Mouse (Mus musculus) lung, embryonic 14.5 days (tissue): ENCODE measurements around the gene Myo1c. TPM values are rescaled to one million over a fixed set of nuclear protein-coding genes. Genes with fewer than 3 reads are reported as not detected.

Source experiments
- ATAC-seq: fragments of 200-750 bp; cut with Nextera tagmentation; 2 replicates; pipeline ENCODE4 v1.8.0; 2017; ENCODE audit warnings: mild to moderate bottlenecking, moderate TSS enrichment, moderate library complexity; ENCODE audit not compliant: insufficient read depth
- DNase-seq: peaks from one replicate; pipeline ENCODE4 v3.0.0-alpha.2; 2015
- H3K27ac ChIP-seq: fragments of 300-500 bp; sonication (generic); 2 replicates; pipeline ENCODE4 v1.5.1; 2014; ENCODE audit warnings: low read depth, mild to moderate bottlenecking, moderate library complexity
- H3K27me3 ChIP-seq: fragments of 300-500 bp; sonication (generic); 2 replicates; pipeline ENCODE4 v1.6.1; 2014; ENCODE audit warnings: low read length, control low read depth; ENCODE audit not compliant: insufficient read depth
- H3K36me3 ChIP-seq: fragments of 300-500 bp; sonication (generic); 2 replicates; pipeline ENCODE4 v1.6.1; 2014; ENCODE audit warnings: control low read depth; ENCODE audit not compliant: insufficient read depth
- H3K4me1 ChIP-seq: fragments of 300-500 bp; sonication (generic); 2 replicates; pipeline ENCODE4 v1.6.1; 2014; ENCODE audit warnings: antibody characterized with exemption, control low read depth; ENCODE audit not compliant: insufficient read depth
- H3K4me2 ChIP-seq: fragments of 300-500 bp; sonication (generic); 2 replicates; pipeline ENCODE4 v1.6.1; 2014; ENCODE audit warnings: mild to moderate bottlenecking
- H3K4me3 ChIP-seq: fragments of 300-500 bp; sonication (generic); 2 replicates; pipeline ENCODE4 v1.5.1; 2014; ENCODE audit warnings: low read depth, low read length
- H3K9ac ChIP-seq: fragments of 300-500 bp; sonication (generic); 2 replicates; pipeline ENCODE4 v1.6.1; 2014
- H3K9me3 ChIP-seq: fragments of 300-500 bp; sonication (generic); 2 replicates; pipeline ENCODE4 v1.6.1; 2016; ENCODE audit warnings: low read depth, low read length, control low read depth
- CTCF ChIP-seq: IDR thresholded peaks from 2 replicates; pipeline ENCODE4 v1.5.1; 2016; ENCODE audit warnings: antibody characterized with exemption, low read depth
- WGBS: fragments of 180-500 bp; shearing (Covaris S2); extraction: QIAGEN DNeasy Blood & Tissue Kit; methylation state at CpG from one replicate; pipeline ENCODE4 v1.1.7; 2014; 5-methylcytosine and 5-hydroxymethylcytosine counted together
- polyA plus RNA-seq: library from polyadenylated mRNA; unstranded; fragments of >200 nt; fragmentation: Nextera tagmentation; extraction: Ambion mirVana; gene quantifications from 2 replicates; pipeline ENCODE4 v1.2.1, GENCODE M21; 2014

Gene Myo1c
- polyA plus RNA-seq, 1 experiment from 2014 or later: 56.5 TPM

GRCm38 (mm10) chr11:75671426-75672180, 21.3 kb downstream of the Myo1c start:
- no peak overlapping the region for H3K27ac ChIP-seq
- no peak for DNase-seq
- H3K27me3 ChIP-seq: no peaks in the 10 kb centered on the region
- no peak overlapping the region for H3K4me2 ChIP-seq
- H3K4me3 ChIP-seq: no peak overlapping the region
- H3K36me3 ChIP-seq: peaks cover 71% of the 10 kb centered on the region
- H3K4me1 ChIP-seq: no peaks in the 10 kb centered on the region
- no peak overlapping the region for H3K9ac ChIP-seq
- TF ChIP-seq CTCF: no peak
- 82% methylated on average over 22 of the region's 22 CpGs for WGBS
- H3K9me3 ChIP-seq: no peaks in the 10 kb centered on the region
- ATAC-seq: no peak

GRCm38 (mm10) chr11:75673411-75673810, 23.1 kb downstream of the Myo1c start:
- TF ChIP-seq CTCF: no peak
- H3K27ac ChIP-seq: no peak overlapping the region
- H3K4me1 ChIP-seq: no peaks in the 10 kb centered on the region
- H3K27me3 ChIP-seq: no peaks in the 10 kb centered on the region
- no peaks in the 10 kb centered on the region for H3K9me3 ChIP-seq
- H3K4me3 ChIP-seq: no peak overlapping the region
- no peak overlapping the region for H3K4me2 ChIP-seq
- whole genome bisulfite sequencing: 92% methylated on average over 5 of the region's 5 CpGs
- H3K9ac ChIP-seq: no peak overlapping the region
- DNase-seq (no peak), ATAC-seq (no peak)
- peaks cover 55% of the 10 kb centered on the region for H3K36me3 ChIP-seq

- WGBS: 76% methylated on average over 3 of the region's 3 CpGs
- H3K27me3 ChIP-seq: no peaks in the 10 kb centered on the region
Measured at GRCm38 (mm10) chr11:75674875-75675274, 24.6 kb downstream of the Myo1c start.

GRCm38 (mm10) chr11:75677881-75678746, 27.8 kb downstream of the Myo1c start:
- TF ChIP-seq CTCF: no peak
- H3K27me3 ChIP-seq: no peaks in the 10 kb centered on the region
- whole genome bisulfite sequencing: 83% methylated on average over 3 of the region's 3 CpGs
- peak overlapping the region; percentile 48; the same call in 1 of the 2 replicates for H3K27ac ChIP-seq
- H3K9ac ChIP-seq: peak overlapping the region; percentile 96
- H3K4me3 ChIP-seq: peak overlapping the region; percentile 100
- peak overlapping the region; percentile 82 for H3K4me2 ChIP-seq
- no peaks in the 10 kb centered on the region for H3K9me3 ChIP-seq
- H3K4me1 ChIP-seq: 0 out of 2 replicates have a peak, but pooled peaks cover 8% of the 10 kb centered on the region
- H3K36me3 ChIP-seq: peaks cover 14% of the 10 kb centered on the region
- DNase-seq: no peak
- no peak for ATAC-seq

More at GRCm38 (mm10) chr11:75674875-75675274, 24.6 kb downstream of the Myo1c start:
- no peak for DNase-seq
- H3K9ac ChIP-seq: no peak overlapping the region
- ATAC-seq: no peak
- H3K27ac ChIP-seq: no peak overlapping the region
- H3K4me2 ChIP-seq: no peak overlapping the region
- H3K4me3 ChIP-seq: no peak overlapping the region
- H3K9me3 ChIP-seq: no peaks in the 10 kb centered on the region
- H3K4me1 ChIP-seq: no peaks in the 10 kb centered on the region
- H3K36me3 ChIP-seq: peaks cover 41% of the 10 kb centered on the region
- TF ChIP-seq CTCF: no peak

GRCm38 (mm10) chr11:75678747-75679438, 28.6 kb downstream of the Myo1c start, which contains the start of gene Crk:
Gene Crk, plus strand, starts transcription at chr11:75679259.
- Histone ChIP-seq H3K27ac (peak within 1 kb of the TSS; percentile 94), H3K36me3 (peaks cover 10% of the 10 kb centered on the region), H3K4me3 (peak within 1 kb of the TSS; percentile 100), H3K27me3 (no peaks in the 10 kb centered on the region), H3K9ac (peak within 1 kb of the TSS; percentile 96), H3K4me2 (peak within 1 kb of the TSS; percentile 82), H3K9me3 (no peaks in the 10 kb centered on the region), H3K4me1 (0 out of 2 replicates have a peak, but pooled peaks cover 8% of the 10 kb centered on the region)
- TF ChIP-seq CTCF: no peak
- DNase-seq: peak; percentile 100
- ATAC-seq: peak; percentile 97
- 0% methylated on average over 53 of the region's 55 CpGs for WGBS

- H3K9me3 ChIP-seq: no peaks in the 10 kb centered on the region
- peak; percentile 71 for TF ChIP-seq CTCF
- peak overlapping the region; percentile 100 for H3K4me3 ChIP-seq
- DNase-seq (peak; percentile 81), ATAC-seq (peak; percentile 77)
- 0 out of 2 replicates have a peak, but pooled peaks cover 8% of the 10 kb centered on the region for H3K4me1 ChIP-seq
- H3K9ac ChIP-seq: peak overlapping the region; percentile 96
- no peaks in the 10 kb centered on the region for H3K27me3 ChIP-seq
- under 1% methylated on average over 43 of the region's 43 CpGs for WGBS
- H3K4me2 ChIP-seq: peak overlapping the region; percentile 82
- peak overlapping the region; percentile 94 for H3K27ac ChIP-seq
- H3K36me3 ChIP-seq: peaks cover 16% of the 10 kb centered on the region
Measured at GRCm38 (mm10) chr11:75679439-75680171, 29.3 kb downstream of the Myo1c start.
